Mouse (Mus musculus): ENCODE measurements around the gene AU022252. TPM values are rescaled to one million over a fixed set of nuclear protein-coding genes. Genes with fewer than 3 reads are reported as not detected.
A peak's percentile ranks its signal among the peaks of the same experiment; 100 is the strongest.

The AU022252 gene
- polyA plus RNA-seq, 1 experiment from 2014 or later: 15.1 TPM

DNA sequence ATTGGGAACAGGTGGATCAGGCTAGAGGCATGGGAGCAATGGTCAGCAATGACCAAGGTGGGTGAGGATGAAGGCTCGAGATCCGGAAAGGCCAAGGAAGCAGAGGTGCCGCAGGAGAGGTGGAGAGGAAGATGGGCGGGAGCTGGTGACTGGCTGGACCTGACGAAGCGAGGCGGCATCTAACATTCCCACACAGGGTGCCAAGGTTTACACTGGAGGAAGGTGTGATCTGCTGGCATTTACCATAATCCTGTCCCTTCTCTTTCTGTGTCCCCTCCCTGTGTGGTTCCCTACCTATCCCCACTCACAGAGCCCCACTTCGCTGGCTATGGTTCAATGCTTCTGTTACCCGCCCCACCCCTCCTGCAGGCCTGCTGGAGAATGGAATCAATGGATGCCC, 13.4 kb upstream of the AU022252 start:
- no peak for ATAC-seq

DNA sequence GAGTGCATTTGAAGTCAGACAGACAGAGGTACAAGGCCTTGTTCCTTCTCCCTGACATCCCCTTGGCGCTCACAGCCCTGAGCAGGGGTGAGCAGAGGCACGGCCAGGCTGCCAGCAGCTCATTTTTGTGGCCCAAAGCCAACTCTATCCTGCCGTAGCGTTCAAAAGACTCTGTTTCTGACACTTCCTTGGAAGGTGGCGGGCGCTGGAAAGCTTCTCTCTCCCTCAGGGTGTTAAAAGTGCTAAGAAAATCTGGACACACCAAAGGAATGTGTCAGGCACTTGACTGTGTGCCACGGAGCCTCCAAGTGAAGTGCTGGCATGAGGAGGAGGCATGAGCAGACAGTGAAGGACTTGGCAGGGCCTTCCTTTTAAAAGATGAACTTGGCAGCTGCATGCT, 13.0 kb upstream of the AU022252 start:
- Histone ChIP-seq H3K27ac (ENCODE audit: low read depth, low read length) (peak overlapping the region; percentile 15; the same call in 1 of the 2 replicates), H3K4me2 (replicated peaks; ENCODE audit: low read depth) (no peak overlapping the region), H3K4me3 (ENCODE audit: low read depth, low read length) (no peak overlapping the region), H3K9ac (ENCODE audit: low read depth, low read length) (no peak overlapping the region), H3K9me3 (ENCODE audit: control insufficient read depth) (no peaks in the 10 kb centered on the region), H3K4me1 (replicated peaks; ENCODE audit: control insufficient read depth, insufficient read depth, low read length) (no peaks in the 10 kb centered on the region), H3K27me3 (replicated peaks; ENCODE audit: control insufficient read depth, insufficient read depth, low read length) (no peaks in the 10 kb centered on the region), H3K36me3 (ENCODE audit: control insufficient read depth, insufficient read depth) (peaks cover 31% of the 10 kb centered on the region)
- ATAC-seq: no peak
- TF ChIP-seq CTCF (IDR thresholded peaks at IDR 0.05; ENCODE audit: low read depth): no peak
- WGBS: 67% methylated on average over 7 of the region's 7 CpGs

More for the DNA sequence above, 13.4 kb upstream of the AU022252 start:
- peaks cover 28% of the 10 kb centered on the region for H3K36me3 ChIP-seq (ENCODE audit: control insufficient read depth, insufficient read depth)
- no peaks in the 10 kb centered on the region for H3K27me3 ChIP-seq (replicated peaks; ENCODE audit: control insufficient read depth, insufficient read depth, low read length)
- TF ChIP-seq CTCF (IDR thresholded peaks at IDR 0.05; ENCODE audit: low read depth): no peak
- H3K4me2 ChIP-seq (replicated peaks; ENCODE audit: low read depth): no peak overlapping the region
- no peak overlapping the region for H3K4me3 ChIP-seq (ENCODE audit: low read depth, low read length)
- H3K27ac ChIP-seq (ENCODE audit: low read depth, low read length): no peak overlapping the region
- no peaks in the 10 kb centered on the region for H3K4me1 ChIP-seq (replicated peaks; ENCODE audit: control insufficient read depth, insufficient read depth, low read length)
- H3K9ac ChIP-seq (ENCODE audit: low read depth, low read length): no peak overlapping the region
- 84% methylated on average over 9 of the region's 9 CpGs for WGBS
- no peaks in the 10 kb centered on the region for H3K9me3 ChIP-seq (ENCODE audit: control insufficient read depth)

DNA sequence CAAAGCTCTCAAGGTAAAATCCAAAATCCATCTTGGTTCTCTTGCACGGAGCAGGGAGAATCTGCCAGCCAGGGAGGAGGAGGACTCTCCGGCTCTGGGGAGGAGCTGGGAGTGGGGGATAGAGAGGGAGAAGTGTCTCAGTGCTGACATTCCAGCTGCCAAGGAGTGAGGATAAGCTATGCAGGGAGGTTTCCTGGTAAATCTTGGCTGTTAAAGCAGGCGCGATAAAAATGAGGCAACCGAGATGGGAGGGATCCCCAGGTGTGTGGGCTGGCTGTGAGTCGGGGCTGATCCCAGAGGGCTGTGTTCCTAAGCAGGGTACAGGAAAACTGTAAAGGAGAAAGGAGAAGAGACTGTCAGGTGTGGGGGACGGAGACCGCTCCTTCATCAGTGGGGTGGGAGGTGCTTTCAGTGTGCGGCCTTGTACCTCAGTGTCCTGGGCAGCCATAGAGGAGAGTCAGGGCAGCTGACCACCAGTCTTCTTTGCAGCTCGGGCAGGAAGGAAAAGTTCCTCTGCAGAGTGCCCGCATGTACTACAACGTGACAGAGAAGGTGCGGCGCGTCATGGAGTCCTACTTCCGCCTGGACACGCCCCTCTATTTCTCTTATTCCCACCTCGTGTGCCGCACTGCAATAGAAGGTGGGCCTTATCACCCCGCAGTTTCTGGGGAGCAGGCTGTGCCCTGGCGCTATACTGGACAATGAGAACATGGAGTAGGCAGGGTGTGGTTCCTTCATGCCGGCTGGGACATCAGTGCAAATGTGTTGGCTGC, 12.1 kb upstream of the AU022252 start:
- H3K4me2 ChIP-seq (replicated peaks; ENCODE audit: low read depth): peak overlapping the region; percentile 9; the same call in 1 of the 2 replicates
- H3K4me1 ChIP-seq (replicated peaks; ENCODE audit: control insufficient read depth, insufficient read depth, low read length): no peaks in the 10 kb centered on the region
- H3K27me3 ChIP-seq (replicated peaks; ENCODE audit: control insufficient read depth, insufficient read depth, low read length): no peaks in the 10 kb centered on the region
- H3K36me3 ChIP-seq (ENCODE audit: control insufficient read depth, insufficient read depth): peaks cover 31% of the 10 kb centered on the region
- H3K9ac ChIP-seq (ENCODE audit: low read depth, low read length): no peak overlapping the region
- no peak for TF ChIP-seq CTCF (IDR thresholded peaks at IDR 0.05; ENCODE audit: low read depth)
- WGBS: 71% methylated on average over 22 of the region's 22 CpGs
- no peak for ATAC-seq
- no peak overlapping the region for H3K27ac ChIP-seq (ENCODE audit: low read depth, low read length)
- H3K4me3 ChIP-seq (ENCODE audit: low read depth, low read length): no peak overlapping the region
- H3K9me3 ChIP-seq (ENCODE audit: control insufficient read depth): no peaks in the 10 kb centered on the region

DNA sequence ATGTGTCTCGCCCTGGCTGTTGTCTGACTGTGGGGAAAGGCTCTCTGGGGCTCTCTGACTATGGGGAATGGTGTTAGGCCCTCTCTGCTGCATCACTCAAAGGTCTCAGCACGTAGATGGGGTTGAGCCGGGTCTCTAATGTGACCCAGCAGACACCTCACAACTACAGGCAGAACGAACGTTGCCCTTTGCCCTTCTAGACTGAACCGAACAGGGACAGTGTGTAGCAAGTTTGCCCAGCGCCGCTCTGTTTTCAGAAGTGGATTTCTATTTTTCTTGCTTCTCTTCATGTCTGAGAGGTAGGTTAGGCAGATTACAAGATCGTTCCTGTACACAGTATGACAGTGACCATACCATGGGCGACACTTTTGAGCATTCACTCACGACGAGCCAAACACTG, 10.1 kb upstream of the AU022252 start:
- no peak overlapping the region for H3K9ac ChIP-seq (ENCODE audit: low read depth, low read length)
- H3K27me3 ChIP-seq (replicated peaks; ENCODE audit: control insufficient read depth, insufficient read depth, low read length): no peaks in the 10 kb centered on the region
- no peak overlapping the region for H3K4me3 ChIP-seq (ENCODE audit: low read depth, low read length)
- ATAC-seq: no peak
- H3K9me3 ChIP-seq (ENCODE audit: control insufficient read depth): no peaks in the 10 kb centered on the region
- no peak overlapping the region for H3K27ac ChIP-seq (ENCODE audit: low read depth, low read length)
- H3K4me2 ChIP-seq (replicated peaks; ENCODE audit: low read depth): no peak overlapping the region
- H3K4me1 ChIP-seq (replicated peaks; ENCODE audit: control insufficient read depth, insufficient read depth, low read length): no peaks in the 10 kb centered on the region
- H3K36me3 ChIP-seq (ENCODE audit: control insufficient read depth, insufficient read depth): peaks cover 31% of the 10 kb centered on the region
- 88% methylated on average over 12 of the region's 12 CpGs for WGBS
- TF ChIP-seq CTCF (IDR thresholded peaks at IDR 0.05; ENCODE audit: low read depth): no peak

DNA sequence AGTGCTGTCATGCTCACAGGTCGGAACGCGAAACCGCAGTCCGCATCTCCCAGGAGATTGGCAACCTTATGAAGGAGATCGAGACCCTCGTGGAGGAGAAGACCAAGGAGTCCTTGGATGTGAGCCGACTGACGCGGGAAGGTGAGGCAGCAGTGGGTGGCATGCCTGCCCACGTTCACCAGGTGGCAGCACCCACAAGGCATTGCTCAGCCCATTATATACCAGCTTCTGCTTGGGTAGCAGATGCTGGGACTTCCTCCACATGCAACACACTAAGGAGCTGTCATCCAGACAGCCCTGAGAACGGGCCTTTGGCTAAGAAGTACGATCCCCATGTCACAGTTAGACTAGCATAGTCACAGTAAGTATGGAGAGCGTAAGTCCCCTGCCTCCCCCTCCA, 9.2 kb upstream of the AU022252 start:
- no peak overlapping the region for H3K4me2 ChIP-seq (replicated peaks; ENCODE audit: low read depth)
- TF ChIP-seq CTCF (IDR thresholded peaks at IDR 0.05; ENCODE audit: low read depth): peak; percentile 72
- H3K4me1 ChIP-seq (replicated peaks; ENCODE audit: control insufficient read depth, insufficient read depth, low read length): no peaks in the 10 kb centered on the region
- no peak overlapping the region for H3K27ac ChIP-seq (ENCODE audit: low read depth, low read length)
- no peak for ATAC-seq
- H3K27me3 ChIP-seq (replicated peaks; ENCODE audit: control insufficient read depth, insufficient read depth, low read length): no peaks in the 10 kb centered on the region
- H3K9me3 ChIP-seq (ENCODE audit: control insufficient read depth): no peaks in the 10 kb centered on the region
- peaks cover 33% of the 10 kb centered on the region for H3K36me3 ChIP-seq (ENCODE audit: control insufficient read depth, insufficient read depth)
- 92% methylated on average over 14 of the region's 14 CpGs for WGBS
- H3K4me3 ChIP-seq (ENCODE audit: low read depth, low read length): no peak overlapping the region
- no peak overlapping the region for H3K9ac ChIP-seq (ENCODE audit: low read depth, low read length)

DNA sequence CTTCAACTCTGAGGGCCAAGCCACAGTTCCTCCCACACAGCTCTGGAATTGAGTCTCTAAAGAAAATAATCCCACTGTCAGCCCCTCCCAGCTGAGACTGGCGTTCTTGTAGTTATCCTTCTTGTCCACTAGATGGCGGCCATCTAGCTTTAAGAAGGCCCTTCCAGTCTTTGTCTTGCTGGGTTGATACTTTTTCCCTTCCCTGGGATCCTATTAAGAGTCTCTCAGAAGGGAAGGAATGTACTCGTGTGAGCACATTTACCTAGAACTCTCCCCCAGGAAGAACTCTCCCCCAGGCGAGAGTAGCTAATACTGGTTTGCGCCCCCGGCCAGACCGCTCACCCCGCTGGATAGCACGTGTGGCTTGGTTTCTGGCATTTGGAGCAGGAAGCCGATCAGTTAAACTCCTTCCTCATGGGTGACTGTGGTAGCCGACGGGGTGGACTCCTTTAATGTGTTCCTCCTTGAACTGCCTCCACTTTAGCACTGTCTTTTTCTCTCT, 6.7 kb upstream of the AU022252 start:
- H3K9ac ChIP-seq (ENCODE audit: low read depth, low read length): no peak overlapping the region
- no peak overlapping the region for H3K4me3 ChIP-seq (ENCODE audit: low read depth, low read length)
- no peaks in the 10 kb centered on the region for H3K9me3 ChIP-seq (ENCODE audit: control insufficient read depth)
- 41% methylated on average over 12 of the region's 12 CpGs for WGBS
- peak; percentile 36; the same call in 1 of the 2 replicates for ATAC-seq
- H3K27me3 ChIP-seq (replicated peaks; ENCODE audit: control insufficient read depth, insufficient read depth, low read length): no peaks in the 10 kb centered on the region
- H3K4me1 ChIP-seq (replicated peaks; ENCODE audit: control insufficient read depth, insufficient read depth, low read length): no peaks in the 10 kb centered on the region
- peak; percentile 89 for TF ChIP-seq CTCF (IDR thresholded peaks at IDR 0.05; ENCODE audit: low read depth)
- H3K36me3 ChIP-seq (ENCODE audit: control insufficient read depth, insufficient read depth): peaks cover 29% of the 10 kb centered on the region
- H3K27ac ChIP-seq (ENCODE audit: low read depth, low read length): no peak overlapping the region
- peak overlapping the region; percentile 39; the same call in 1 of the 2 replicates for H3K4me2 ChIP-seq (replicated peaks; ENCODE audit: low read depth)

All from intestine, postnatal 0 days (tissue).